Mouse (Mus musculus) kidney, embryonic 16.5 days (tissue): Measurements from ENCODE around the gene Aldh6a1. TPM values are rescaled to one million over a fixed set of nuclear protein-coding genes. Genes with fewer than 3 reads are reported as not detected.

Experiments
- ATAC-seq: fragments of 200-750 bp; cut with Nextera tagmentation; 2 replicates; pipeline ENCODE4 v1.8.0; 2017; ENCODE audit warnings: moderate TSS enrichment; ENCODE audit not compliant: low FRiP score, low TSS enrichment
- H3K27ac ChIP-seq: fragments of 300-500 bp; sonication (generic); 2 replicates; pipeline ENCODE4 v1.5.1; 2014; ENCODE audit warnings: low read length
- H3K27me3 ChIP-seq: fragments of 300-500 bp; sonication (generic); 2 replicates; pipeline ENCODE4 v1.6.1; 2014; ENCODE audit warnings: low read length, control low read depth, mixed read lengths; ENCODE audit not compliant: insufficient read depth
- H3K36me3 ChIP-seq: fragments of 300-500 bp; sonication (generic); 2 replicates; pipeline ENCODE4 v1.6.1; 2014; ENCODE audit warnings: low read length, control low read depth, mixed read lengths; ENCODE audit not compliant: insufficient read depth
- H3K4me1 ChIP-seq: fragments of 300-500 bp; sonication (generic); 2 replicates; pipeline ENCODE4 v1.6.1; 2014; ENCODE audit warnings: low read length, control low read depth, mixed read lengths; ENCODE audit not compliant: insufficient read depth
- H3K4me2 ChIP-seq: fragments of 300-500 bp; sonication (generic); replicated peaks from 2 replicates; pipeline ENCODE4 v1.6.1; 2014; ENCODE audit warnings: low read depth, low read length
- H3K4me3 ChIP-seq: fragments of 300-500 bp; sonication (generic); 2 replicates; pipeline ENCODE4 v1.5.1; 2014; ENCODE audit warnings: mild to moderate bottlenecking, low read length
- H3K9ac ChIP-seq: fragments of 300-500 bp; sonication (generic); replicated peaks from 2 replicates; pipeline ENCODE4 v1.6.1; 2014; ENCODE audit warnings: low read length
- H3K9me3 ChIP-seq: fragments of 300-500 bp; sonication (generic); 2 replicates; pipeline ENCODE4 v1.6.1; 2016; ENCODE audit warnings: low read length, control low read depth
- WGBS: fragments of 180-500 bp; shearing (Covaris S2); extraction: QIAGEN DNeasy Blood & Tissue Kit; methylation state at CpG from one replicate; pipeline ENCODE4 v1.1.7; 2014; 5-methylcytosine and 5-hydroxymethylcytosine counted together
- polyA plus RNA-seq: library from polyadenylated mRNA; unstranded; fragments of >200 nt; fragmentation: Nextera tagmentation; extraction: Ambion mirVana; gene quantifications from 2 replicates; pipeline ENCODE4 v1.2.1, GENCODE M21; 2015

The Aldh6a1 gene
- polyA plus RNA-seq, 1 experiment from 2014 or later: 93.4 TPM

DNA sequence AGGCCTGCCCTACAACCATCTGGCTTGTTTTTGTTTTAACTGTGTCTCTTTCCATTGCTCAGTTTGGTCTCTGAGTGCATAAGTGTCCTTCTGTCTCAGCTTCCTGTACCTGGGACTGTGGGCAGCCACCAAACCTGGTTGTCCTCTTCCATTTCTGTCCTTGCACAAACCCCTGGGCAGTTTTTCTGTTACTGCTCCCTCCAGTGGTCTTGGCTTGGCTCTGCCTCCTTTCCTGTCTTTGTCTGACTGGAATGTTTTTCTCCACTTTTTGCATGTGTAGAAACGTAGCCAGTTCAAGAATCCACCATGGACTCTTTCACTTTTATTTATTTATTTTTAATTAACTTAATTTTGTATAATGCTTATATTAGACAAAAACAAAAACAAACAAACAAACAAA is 9.0 kb upstream of the Aldh6a1 start:
- 70% methylated on average over 1 of the region's 1 CpGs for WGBS
- no peaks in the 10 kb centered on the region for H3K27me3 ChIP-seq
- 0 out of 2 replicates have a peak, but pooled peaks cover 4% of the 10 kb centered on the region for H3K9me3 ChIP-seq
- H3K4me3 ChIP-seq: no peak overlapping the region
- no peaks in the 10 kb centered on the region for H3K4me1 ChIP-seq
- H3K4me2 ChIP-seq: no peak overlapping the region
- H3K9ac ChIP-seq: no peak overlapping the region
- H3K36me3 ChIP-seq: peaks cover 38% of the 10 kb centered on the region
- H3K27ac ChIP-seq: no peak overlapping the region
- no peak for ATAC-seq

DNA sequence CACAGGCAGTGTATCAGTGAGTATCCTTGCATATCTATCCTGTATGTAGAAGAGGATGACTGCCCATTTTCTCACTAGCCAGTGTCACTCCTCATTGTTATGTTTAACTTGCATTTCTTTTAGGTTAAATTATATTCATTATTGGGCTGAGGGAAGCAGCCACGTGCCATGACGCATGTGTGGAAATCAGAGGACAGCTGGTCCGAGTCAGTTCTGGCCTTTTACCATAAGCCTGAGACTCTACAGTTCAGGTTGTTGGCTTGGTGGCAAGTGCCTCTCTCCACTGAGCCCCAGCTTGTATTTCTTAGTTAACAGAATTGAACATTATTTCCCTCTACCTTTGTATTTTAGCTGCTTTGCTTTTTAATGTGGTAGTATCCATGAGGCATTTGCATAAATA is 6.1 kb upstream of the Aldh6a1 start:
- Histone ChIP-seq H3K36me3 (peaks cover 24% of the 10 kb centered on the region), H3K27ac (no peak overlapping the region), H3K4me2 (no peak overlapping the region), H3K9me3 (0 out of 2 replicates have a peak, but pooled peaks cover 4% of the 10 kb centered on the region), H3K4me1 (peaks cover 10% of the 10 kb centered on the region; the same call in 1 of the 2 replicates), H3K9ac (no peak overlapping the region), H3K4me3 (no peak overlapping the region), H3K27me3 (no peaks in the 10 kb centered on the region)
- ATAC-seq: no peak
- WGBS: 93% methylated on average over 3 of the region's 3 CpGs

DNA sequence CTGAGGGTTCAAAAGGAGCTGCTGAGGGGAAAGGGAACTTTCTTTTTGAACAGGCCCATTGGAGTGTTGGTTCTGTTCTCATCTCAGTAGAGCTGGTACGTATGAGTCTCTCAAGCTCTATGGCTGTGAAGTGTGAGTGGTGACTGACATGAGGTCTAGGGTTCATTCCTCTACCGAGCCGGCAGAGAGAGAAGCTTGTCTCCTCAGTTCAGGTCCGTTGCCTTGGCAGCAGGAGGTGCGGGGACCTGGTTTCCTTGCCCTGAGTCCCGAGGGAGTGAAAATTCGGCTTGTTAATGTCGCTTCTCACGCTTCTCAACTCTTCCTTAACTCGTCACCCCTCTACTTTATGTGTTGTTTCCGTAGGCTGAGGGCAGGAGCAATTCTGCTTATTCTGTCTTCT is 997 bp upstream of the Aldh6a1 start:
- Histone ChIP-seq H3K4me3 (peak overlapping the region; percentile 95), H3K4me1 (peaks cover 16% of the 10 kb centered on the region), H3K36me3 (no peaks in the 10 kb centered on the region), H3K27me3 (no peaks in the 10 kb centered on the region), H3K27ac (peak overlapping the region; percentile 71; the same call in 1 of the 2 replicates), H3K9ac (peak overlapping the region; percentile 78), H3K4me2 (peak overlapping the region; percentile 90), H3K9me3 (no peaks in the 10 kb centered on the region)
- under 1% methylated on average over 11 of the region's 11 CpGs for WGBS
- ATAC-seq: no peak

DNA sequence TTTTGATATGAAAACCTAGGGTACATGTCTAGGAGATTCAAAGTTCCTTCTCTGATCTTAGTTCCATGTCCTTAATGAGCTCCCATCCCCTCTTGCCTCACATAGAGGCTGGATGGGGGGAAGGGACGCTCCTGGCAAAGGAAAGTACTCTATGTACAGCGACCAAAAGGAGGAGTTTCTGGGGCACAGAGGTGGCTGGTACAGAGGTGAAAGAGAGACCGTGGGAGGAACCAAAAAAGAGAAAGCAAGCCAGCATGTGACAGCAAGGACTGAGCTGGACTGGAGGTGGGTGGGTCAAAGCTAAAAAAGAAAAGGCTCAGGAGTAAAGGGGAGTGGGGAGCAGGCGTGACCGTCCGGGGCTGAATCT is 470 bp downstream of the Aldh6a1 start:
- Histone ChIP-seq H3K4me3 (peak overlapping the region; percentile 95), H3K9me3 (no peaks in the 10 kb centered on the region), H3K27me3 (no peaks in the 10 kb centered on the region), H3K9ac (peak overlapping the region; percentile 71), H3K4me1 (peaks cover 16% of the 10 kb centered on the region), H3K4me2 (peak overlapping the region; percentile 90), H3K36me3 (no peaks in the 10 kb centered on the region), H3K27ac (peak overlapping the region; percentile 90)
- 1% methylated on average over 6 of the region's 6 CpGs for WGBS
- peak; percentile 0; the same call in 1 of the 2 replicates for ATAC-seq

DNA sequence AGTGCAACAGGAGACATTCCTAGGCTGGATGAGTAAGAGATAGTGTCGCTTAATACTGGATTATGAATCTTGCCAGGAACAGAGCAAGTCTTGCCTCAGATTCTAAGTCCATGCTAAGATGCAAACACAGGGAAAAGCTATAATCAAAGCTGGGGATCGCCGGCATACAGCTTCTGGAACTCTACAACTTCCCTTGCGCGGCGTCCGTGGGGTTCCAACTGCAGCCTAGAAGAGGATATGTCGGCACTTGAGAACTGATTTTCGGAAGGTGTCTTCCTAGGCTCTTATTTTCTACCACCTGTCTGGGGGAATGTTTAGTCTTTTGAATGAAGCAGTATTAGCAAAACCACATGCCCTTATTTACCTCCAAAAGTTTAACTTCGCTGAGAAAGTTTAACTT is 917 bp downstream of the Aldh6a1 start:
- H3K4me2 ChIP-seq: peak overlapping the region; percentile 90
- peak overlapping the region; percentile 90 for H3K27ac ChIP-seq
- no peaks in the 10 kb centered on the region for H3K36me3 ChIP-seq
- 44% methylated on average over 10 of the region's 10 CpGs for WGBS
- H3K4me1 ChIP-seq: peaks cover 16% of the 10 kb centered on the region
- H3K4me3 ChIP-seq: peak overlapping the region; percentile 95
- H3K9ac ChIP-seq: peak overlapping the region; percentile 71
- H3K27me3 ChIP-seq: no peaks in the 10 kb centered on the region
- ATAC-seq: no peak
- no peaks in the 10 kb centered on the region for H3K9me3 ChIP-seq

DNA sequence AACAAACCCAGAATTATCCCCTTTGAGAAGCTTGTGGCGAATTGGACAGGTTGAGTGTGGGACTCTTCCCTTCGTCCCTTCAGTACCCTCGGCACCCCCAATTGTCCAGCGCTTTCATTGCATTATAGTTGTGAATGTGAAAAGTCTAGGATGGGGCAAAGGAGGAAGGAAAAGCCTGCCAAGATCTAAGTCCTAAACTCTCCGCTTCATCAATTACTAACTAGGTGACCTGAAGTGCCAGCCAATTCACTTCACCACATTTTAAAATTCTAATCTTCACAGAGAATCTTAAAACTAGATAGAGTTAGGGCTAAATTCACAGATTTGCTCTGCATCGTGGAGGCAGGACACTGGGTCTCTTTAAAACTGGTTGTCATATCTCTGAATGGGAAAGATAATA is 2.6 kb downstream of the Aldh6a1 start:
- Histone ChIP-seq H3K27ac (no peak overlapping the region), H3K4me1 (peaks cover 16% of the 10 kb centered on the region), H3K9ac (no peak overlapping the region), H3K27me3 (no peaks in the 10 kb centered on the region), H3K9me3 (no peaks in the 10 kb centered on the region), H3K4me3 (no peak overlapping the region), H3K4me2 (no peak overlapping the region), H3K36me3 (no peaks in the 10 kb centered on the region)
- 80% methylated on average over 6 of the region's 6 CpGs for WGBS
- ATAC-seq: no peak

DNA sequence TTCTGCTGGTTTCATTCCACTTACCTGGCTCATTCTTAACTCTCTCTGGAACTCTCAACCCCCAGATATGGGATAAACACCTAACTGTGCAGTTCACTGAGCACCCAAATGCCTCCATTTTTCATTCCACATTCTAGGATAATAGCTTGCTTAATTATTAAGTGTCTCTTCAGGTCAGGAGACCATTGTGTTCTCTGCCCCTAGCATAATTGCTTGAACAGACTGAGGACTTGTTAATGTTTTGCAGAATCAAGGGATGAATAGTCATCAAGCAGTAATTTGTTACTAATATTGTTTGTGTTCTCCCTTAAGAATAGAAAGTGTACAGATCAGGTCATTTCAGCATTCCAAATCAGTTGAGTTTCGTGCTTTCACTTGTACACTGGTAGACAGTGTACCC is 3.4 kb downstream of the Aldh6a1 start:
- Histone ChIP-seq H3K27ac (peak overlapping the region; percentile 48; the same call in 1 of the 2 replicates), H3K4me2 (no peak overlapping the region), H3K27me3 (no peaks in the 10 kb centered on the region), H3K4me1 (peaks cover 11% of the 10 kb centered on the region), H3K36me3 (no peaks in the 10 kb centered on the region), H3K4me3 (no peak overlapping the region), H3K9ac (no peak overlapping the region), H3K9me3 (no peaks in the 10 kb centered on the region)
- no peak for ATAC-seq
- WGBS: 69% methylated on average over 1 of the region's 1 CpGs

DNA sequence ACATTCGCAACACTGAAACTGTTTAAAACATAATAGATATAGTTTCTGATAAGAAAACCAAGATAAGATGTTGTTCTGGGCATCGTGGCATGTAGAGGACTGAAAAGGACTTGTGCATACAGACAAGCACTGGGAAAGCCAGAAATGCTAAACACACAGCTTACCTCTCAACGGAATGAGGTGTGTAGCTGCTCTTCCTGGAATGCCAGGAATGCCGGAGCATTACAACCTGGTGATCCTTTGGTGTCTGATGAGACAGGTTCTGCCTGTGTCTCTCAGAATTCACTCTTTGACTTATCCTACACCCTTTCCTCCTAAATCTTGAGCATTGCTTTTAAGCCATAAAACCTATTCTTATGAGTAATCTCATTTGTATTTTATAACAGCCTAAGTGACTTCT is 8.3 kb downstream of the Aldh6a1 start:
- WGBS: 75% methylated on average over 4 of the region's 4 CpGs
- H3K36me3 ChIP-seq: peaks cover 8% of the 10 kb centered on the region; the same call in 1 of the 2 replicates
- no peaks in the 10 kb centered on the region for H3K4me1 ChIP-seq
- no peak for ATAC-seq
- no peak overlapping the region for H3K9ac ChIP-seq
- H3K4me3 ChIP-seq: no peak overlapping the region
- no peak overlapping the region for H3K27ac ChIP-seq
- no peaks in the 10 kb centered on the region for H3K9me3 ChIP-seq
- no peaks in the 10 kb centered on the region for H3K27me3 ChIP-seq
- H3K4me2 ChIP-seq: no peak overlapping the region

DNA sequence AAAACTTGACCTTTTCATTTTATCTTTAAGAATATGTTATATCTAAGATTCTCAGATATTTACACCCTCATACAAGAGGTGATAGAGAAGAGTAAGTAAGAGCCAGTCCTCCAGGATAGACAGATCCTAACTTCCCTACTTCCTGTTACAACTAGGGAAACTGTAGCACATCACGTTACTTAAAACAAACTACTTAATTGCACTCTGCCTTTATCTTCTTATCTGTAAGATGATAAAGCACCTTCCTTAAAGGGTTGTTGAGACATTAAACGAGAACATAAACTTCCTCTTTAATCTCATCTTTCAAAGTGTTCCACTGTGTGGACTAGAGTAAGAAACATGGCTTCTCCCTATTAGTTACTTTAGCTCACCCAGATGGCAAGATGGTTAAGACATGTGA is 12.1 kb downstream of the Aldh6a1 start:
- Histone ChIP-seq H3K27ac (no peak overlapping the region), H3K4me2 (no peak overlapping the region), H3K4me3 (no peak overlapping the region), H3K36me3 (peaks cover 8% of the 10 kb centered on the region; the same call in 1 of the 2 replicates), H3K4me1 (no peaks in the 10 kb centered on the region), H3K9me3 (no peaks in the 10 kb centered on the region), H3K9ac (no peak overlapping the region), H3K27me3 (no peaks in the 10 kb centered on the region)
- 55% methylated on average over 2 of the region's 2 CpGs for WGBS
- ATAC-seq: no peak

DNA sequence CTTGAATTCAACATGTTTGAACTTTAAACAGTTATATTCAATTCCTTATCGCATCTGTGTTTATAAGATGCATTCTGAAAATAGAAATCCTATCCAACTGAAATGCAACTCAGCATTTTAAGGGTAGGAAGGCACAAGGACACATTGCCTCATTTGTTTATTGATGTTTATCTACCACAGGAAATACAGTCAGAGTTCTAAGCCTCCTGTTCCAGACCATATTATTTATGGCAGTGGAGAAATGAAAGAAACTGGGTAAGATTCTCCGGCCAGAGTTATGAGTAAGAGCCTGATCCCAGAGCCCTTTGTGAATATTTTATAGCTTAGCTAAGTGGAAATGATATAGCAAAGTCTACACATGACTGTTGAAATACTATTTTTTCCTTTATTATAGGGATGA is 21.0 kb downstream of the Aldh6a1 start:
- H3K27me3 ChIP-seq: no peaks in the 10 kb centered on the region
- ATAC-seq: no peak
- 77% methylated on average over 2 of the region's 2 CpGs for WGBS
- H3K9ac ChIP-seq: no peak overlapping the region
- H3K9me3 ChIP-seq: no peaks in the 10 kb centered on the region
- H3K36me3 ChIP-seq: peaks cover 7% of the 10 kb centered on the region; the same call in 1 of the 2 replicates
- H3K4me3 ChIP-seq: no peak overlapping the region
- H3K4me2 ChIP-seq: no peak overlapping the region
- H3K4me1 ChIP-seq: no peaks in the 10 kb centered on the region
- no peak overlapping the region for H3K27ac ChIP-seq
